Mouse (Mus musculus): ENCODE measurements at regions not wholly inside any gene's neighbourhood (a gene's known extent, or its start where the extent isn't known, plus 50 kb on each side); places are given as distances from the start of the nearest gene placed in this dataset.

DNA sequence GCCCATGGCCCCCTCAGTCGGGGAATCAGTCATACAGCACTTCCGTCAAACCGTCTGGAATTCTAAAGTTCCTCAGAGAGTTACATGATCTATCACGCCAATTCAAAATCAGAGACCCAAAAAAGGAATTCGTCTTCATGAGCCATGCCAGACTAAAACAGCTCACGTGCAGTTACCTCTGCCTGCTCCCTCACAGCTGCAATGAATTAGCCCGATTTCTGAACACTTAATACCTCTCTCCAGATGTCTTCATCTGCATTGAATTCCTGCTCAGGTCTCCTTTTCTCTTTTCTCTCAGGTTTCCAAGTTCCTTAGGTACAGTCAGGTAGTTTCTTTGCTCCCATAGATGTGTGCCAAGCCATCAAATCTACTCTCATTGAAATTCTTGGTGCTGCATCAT, 192.4 kb upstream of the Lrig3 start:
- no peak for TF ChIP-seq CTCF (IDR thresholded peaks at IDR 0.05; ENCODE audit: low read depth)
- 72% methylated on average over 7 of the region's 7 CpGs for WGBS
- no peak for ATAC-seq (ENCODE audit: insufficient read depth)

DNA sequence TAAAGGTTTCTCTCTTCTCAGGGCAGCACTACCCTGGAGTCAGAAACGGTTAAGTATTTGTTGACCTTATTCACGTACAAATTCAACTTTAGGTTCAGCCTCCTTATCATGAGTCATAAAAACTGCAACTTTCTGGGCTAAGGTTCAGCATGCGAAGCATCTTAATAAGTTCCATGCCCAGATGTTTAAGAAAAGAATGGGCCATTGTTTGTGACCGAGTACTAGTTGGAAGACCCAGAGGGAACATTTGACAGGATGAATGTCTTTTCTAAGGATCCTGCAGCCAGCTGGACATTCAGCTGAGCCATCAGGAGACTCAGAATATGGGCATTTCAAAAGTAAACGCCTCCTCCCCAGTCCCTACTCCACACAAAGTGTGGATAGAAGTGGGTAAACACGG, 183.5 kb upstream of the Lrig3 start:
- Histone ChIP-seq H3K4me2 (no peak overlapping the region), H3K9me3 (ENCODE audit: low read depth, low read length) (no peaks in the 10 kb centered on the region), H3K4me1 (ENCODE audit: insufficient read depth) (peaks cover 22% of the 10 kb centered on the region), H3K9ac (no peak overlapping the region), H3K27me3 (ENCODE audit: insufficient read depth, low read length) (no peaks in the 10 kb centered on the region), H3K27ac (ENCODE audit: low read depth) (no peak overlapping the region), H3K36me3 (ENCODE audit: insufficient read depth) (no peaks in the 10 kb centered on the region), H3K4me3 (ENCODE audit: low read depth, low read length) (no peak overlapping the region)
- ATAC-seq (ENCODE audit: insufficient read depth) (no peak), DNase-seq (no peak)
- WGBS = 41% methylated on average over 6 of the region's 6 CpGs
- no peak for TF ChIP-seq CTCF (IDR thresholded peaks at IDR 0.05; ENCODE audit: low read depth)

More for the DNA sequence above, 192.4 kb upstream of the Lrig3 start:
- no peaks in the 10 kb centered on the region for H3K4me1 ChIP-seq (ENCODE audit: insufficient read depth)
- no peaks in the 10 kb centered on the region for H3K36me3 ChIP-seq (ENCODE audit: insufficient read depth)
- no peak overlapping the region for H3K4me2 ChIP-seq
- no peak overlapping the region for H3K27ac ChIP-seq (ENCODE audit: low read depth)
- no peaks in the 10 kb centered on the region for H3K9me3 ChIP-seq (ENCODE audit: low read depth, low read length)
- DNase-seq = no peak
- no peaks in the 10 kb centered on the region for H3K27me3 ChIP-seq (ENCODE audit: insufficient read depth, low read length)
- no peak overlapping the region for H3K4me3 ChIP-seq (ENCODE audit: low read depth, low read length)
- no peak overlapping the region for H3K9ac ChIP-seq

DNA sequence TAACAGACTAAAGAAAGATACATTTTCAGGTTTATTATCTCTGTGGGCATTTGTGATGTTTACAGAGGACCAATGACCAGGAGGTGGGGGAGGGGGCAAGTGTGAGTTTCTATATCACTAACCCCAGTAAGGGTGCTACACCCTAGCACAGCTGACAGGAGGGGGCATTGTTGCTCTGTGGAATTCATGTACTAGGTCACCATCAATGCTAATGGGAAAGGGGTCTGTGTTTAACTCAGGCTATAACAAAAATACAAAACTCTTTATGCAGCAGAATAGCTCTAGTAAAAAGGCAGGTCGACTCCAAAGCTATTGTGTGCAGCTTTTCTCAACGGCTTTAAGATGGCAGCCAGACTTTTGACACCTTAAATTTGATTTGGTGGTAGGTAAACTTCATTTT, 181.1 kb upstream of the Lrig3 start:
- peak; percentile 83 for DNase-seq
- no peaks in the 10 kb centered on the region for H3K9me3 ChIP-seq (ENCODE audit: low read depth, low read length)
- TF ChIP-seq CTCF (IDR thresholded peaks at IDR 0.05; ENCODE audit: low read depth) = peak; percentile 71
- peak overlapping the region; percentile 59 for H3K4me2 ChIP-seq
- H3K4me3 ChIP-seq (ENCODE audit: low read depth, low read length) = no peak overlapping the region
- no peaks in the 10 kb centered on the region for H3K27me3 ChIP-seq (ENCODE audit: insufficient read depth, low read length)
- H3K4me1 ChIP-seq (ENCODE audit: insufficient read depth) = peaks cover 27% of the 10 kb centered on the region
- peak; percentile 39; the same call in 1 of the 2 replicates for ATAC-seq (ENCODE audit: insufficient read depth)
- no peak overlapping the region for H3K9ac ChIP-seq
- 8% methylated on average over 2 of the region's 2 CpGs for WGBS
- H3K27ac ChIP-seq (ENCODE audit: low read depth) = peak overlapping the region; percentile 94; the same call in 1 of the 2 replicates
- no peaks in the 10 kb centered on the region for H3K36me3 ChIP-seq (ENCODE audit: insufficient read depth)

DNA sequence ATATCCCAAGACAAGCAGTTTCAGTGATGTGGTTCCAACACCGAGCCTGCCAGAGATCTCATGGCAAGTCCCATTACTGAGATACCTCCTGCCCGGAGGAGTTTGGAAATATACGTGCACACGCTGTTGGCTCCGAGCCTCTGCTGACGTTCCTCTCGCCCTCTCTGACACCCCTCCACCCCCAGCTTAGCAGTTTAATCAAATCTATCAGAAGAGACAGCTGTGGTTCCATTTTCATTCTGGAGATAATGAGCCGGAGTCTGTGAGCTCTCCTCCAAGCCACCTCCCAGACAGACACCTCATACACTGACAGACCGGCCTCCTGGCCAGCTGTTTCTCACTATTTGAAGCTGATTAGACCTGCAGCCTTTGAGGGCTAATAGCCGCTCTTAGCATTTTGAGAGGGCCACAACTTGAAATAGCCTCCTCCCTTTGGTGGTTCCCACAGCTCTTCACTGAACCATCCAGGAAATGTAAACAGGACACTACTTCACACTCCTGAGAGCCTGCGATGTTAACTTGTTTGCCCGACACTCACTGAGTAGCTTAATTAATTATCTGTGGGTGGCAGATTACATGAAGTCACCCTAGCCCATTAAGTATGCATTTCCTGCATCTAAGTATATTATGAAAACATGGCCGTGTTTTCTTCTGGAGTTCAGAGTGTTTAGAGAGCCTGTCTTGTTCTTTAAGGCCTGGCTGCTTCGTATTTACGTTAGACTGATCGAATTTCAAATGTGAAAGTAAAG, 180.3 kb upstream of the Lrig3 start:
- Histone ChIP-seq H3K9ac (peak overlapping the region; percentile 15; the same call in 1 of the 2 replicates), H3K27me3 (ENCODE audit: insufficient read depth, low read length) (no peaks in the 10 kb centered on the region), H3K4me3 (ENCODE audit: low read depth, low read length) (0 out of 2 replicates have a peak overlapping the region, but pooled peaks have one; percentile 26), H3K9me3 (ENCODE audit: low read depth, low read length) (no peaks in the 10 kb centered on the region), H3K36me3 (ENCODE audit: insufficient read depth) (no peaks in the 10 kb centered on the region), H3K27ac (ENCODE audit: low read depth) (peak overlapping the region; percentile 94), H3K4me1 (ENCODE audit: insufficient read depth) (peaks cover 27% of the 10 kb centered on the region), H3K4me2 (peak overlapping the region; percentile 59)
- no peak for TF ChIP-seq CTCF (IDR thresholded peaks at IDR 0.05; ENCODE audit: low read depth)
- DNase-seq = peak; percentile 78
- 4% methylated on average over 16 of the region's 16 CpGs for WGBS
- ATAC-seq (ENCODE audit: insufficient read depth) = peak; percentile 47

DNA sequence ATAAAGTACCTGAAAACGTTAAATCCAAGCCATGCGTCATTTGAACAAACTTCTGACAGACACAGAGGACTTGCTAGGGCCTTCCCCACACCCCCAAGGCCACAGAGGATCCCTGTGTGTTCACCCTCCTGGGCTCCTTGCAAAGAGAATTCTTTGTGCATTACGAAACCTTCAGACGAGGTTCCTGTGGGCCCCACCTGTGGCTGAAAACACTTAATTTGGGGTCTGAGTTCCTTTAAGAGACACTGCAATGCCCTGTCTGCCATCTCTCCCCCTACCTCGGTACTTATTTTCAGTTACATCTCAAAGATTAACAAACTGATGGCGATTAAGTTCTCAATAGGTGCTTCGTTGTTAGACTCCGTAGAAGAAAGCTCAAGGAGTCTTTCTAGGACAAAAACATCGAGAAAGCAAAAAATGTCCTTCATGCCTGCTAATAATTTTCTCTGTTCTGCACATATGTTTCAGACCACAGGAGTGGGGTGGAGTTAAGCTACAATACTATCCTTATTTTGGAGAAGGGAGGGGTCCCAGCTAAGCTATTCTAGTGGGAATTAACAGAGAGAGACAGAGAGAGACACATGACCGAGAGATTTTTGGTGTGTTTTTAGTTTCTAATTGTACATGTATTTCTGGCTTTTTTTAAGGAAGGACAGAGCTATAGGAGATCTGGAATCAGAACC, 179.6 kb upstream of the Lrig3 start:
- Histone ChIP-seq H3K4me1 (ENCODE audit: insufficient read depth) (peaks cover 27% of the 10 kb centered on the region), H3K27ac (ENCODE audit: low read depth) (peak overlapping the region; percentile 94), H3K36me3 (ENCODE audit: insufficient read depth) (no peaks in the 10 kb centered on the region), H3K9ac (peak overlapping the region; percentile 16), H3K4me2 (peak overlapping the region; percentile 59), H3K27me3 (ENCODE audit: insufficient read depth, low read length) (no peaks in the 10 kb centered on the region), H3K9me3 (ENCODE audit: low read depth, low read length) (no peaks in the 10 kb centered on the region), H3K4me3 (ENCODE audit: low read depth, low read length) (peak overlapping the region; percentile 26)
- no peak for TF ChIP-seq CTCF (IDR thresholded peaks at IDR 0.05; ENCODE audit: low read depth)
- DNase-seq (peak; percentile 62), ATAC-seq (ENCODE audit: insufficient read depth) (peak; percentile 44)
- WGBS = 7% methylated on average over 10 of the region's 10 CpGs

DNA sequence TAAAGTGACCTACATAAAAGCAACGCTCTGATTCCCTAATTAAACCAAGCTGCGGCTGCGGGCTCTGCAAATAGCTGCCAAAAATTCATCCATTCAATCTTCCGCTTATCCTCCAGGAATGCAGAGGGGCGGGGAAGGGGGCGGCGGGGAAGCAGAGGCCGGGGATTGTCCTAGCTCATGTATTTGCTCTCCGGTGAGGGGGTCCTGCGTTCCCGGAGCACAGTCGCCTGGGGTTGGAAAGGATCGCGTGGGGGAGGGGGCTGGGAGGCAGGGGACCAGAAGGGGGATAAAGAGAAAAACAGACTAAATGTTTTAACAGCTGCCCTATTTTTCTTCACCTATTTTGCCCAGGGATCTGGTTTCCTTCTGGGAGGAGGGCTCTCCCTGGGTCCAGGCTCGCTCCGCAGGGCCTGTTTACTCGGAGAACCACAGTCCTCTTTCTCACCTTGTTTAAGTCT, 179.1 kb upstream of the Lrig3 start:
- H3K27ac ChIP-seq (ENCODE audit: low read depth) = peak overlapping the region; percentile 94
- DNase-seq (peak; percentile 78), ATAC-seq (ENCODE audit: insufficient read depth) (peak; percentile 87)
- H3K9ac ChIP-seq = peak overlapping the region; percentile 16
- H3K4me3 ChIP-seq (ENCODE audit: low read depth, low read length) = peak overlapping the region; percentile 26
- TF ChIP-seq CTCF (IDR thresholded peaks at IDR 0.05; ENCODE audit: low read depth) = no peak
- H3K27me3 ChIP-seq (ENCODE audit: insufficient read depth, low read length) = no peaks in the 10 kb centered on the region
- 2% methylated on average over 17 of the region's 17 CpGs for WGBS
- H3K4me1 ChIP-seq (ENCODE audit: insufficient read depth) = peaks cover 27% of the 10 kb centered on the region
- peak overlapping the region; percentile 59 for H3K4me2 ChIP-seq
- no peaks in the 10 kb centered on the region for H3K9me3 ChIP-seq (ENCODE audit: low read depth, low read length)
- no peaks in the 10 kb centered on the region for H3K36me3 ChIP-seq (ENCODE audit: insufficient read depth)

DNA sequence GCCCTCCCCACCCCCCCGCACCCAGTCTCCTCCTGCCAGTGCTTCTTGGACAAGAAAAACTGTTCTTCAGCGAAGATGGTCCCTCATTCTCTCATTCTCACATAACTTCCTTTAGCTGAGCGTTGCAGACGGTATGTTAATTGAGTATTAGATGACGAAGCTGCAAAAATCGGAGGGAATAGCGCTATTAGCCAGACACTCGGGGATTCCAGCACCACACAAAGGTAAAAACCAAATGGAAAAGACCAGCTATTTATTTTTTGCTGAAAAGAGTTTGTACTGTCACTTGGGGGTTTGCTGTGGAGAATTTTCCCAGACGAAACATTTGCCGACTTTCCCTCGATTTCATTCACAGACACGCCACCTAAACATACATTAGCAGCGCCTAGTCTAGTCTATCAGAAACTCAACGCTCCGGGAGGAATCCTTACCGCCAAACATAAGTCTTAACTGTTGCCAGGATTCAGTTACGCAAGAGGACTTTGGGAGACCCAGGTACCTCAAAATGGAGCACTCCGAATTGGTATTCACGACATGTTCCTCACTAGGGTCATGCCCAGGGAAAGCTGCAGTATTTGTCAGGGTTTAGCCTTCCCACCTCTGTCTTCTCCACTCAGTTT, 178.4 kb upstream of the Lrig3 start:
- Histone ChIP-seq H3K27ac (ENCODE audit: low read depth) (peak overlapping the region; percentile 94), H3K9ac (peak overlapping the region; percentile 16), H3K4me1 (ENCODE audit: insufficient read depth) (peaks cover 24% of the 10 kb centered on the region), H3K4me2 (peak overlapping the region; percentile 59), H3K4me3 (ENCODE audit: low read depth, low read length) (peak overlapping the region; percentile 26), H3K36me3 (ENCODE audit: insufficient read depth) (no peaks in the 10 kb centered on the region), H3K27me3 (ENCODE audit: insufficient read depth, low read length) (no peaks in the 10 kb centered on the region), H3K9me3 (ENCODE audit: low read depth, low read length) (no peaks in the 10 kb centered on the region)
- DNase-seq (peak; percentile 56), ATAC-seq (ENCODE audit: insufficient read depth) (peak; percentile 11; the same call in 1 of the 2 replicates)
- TF ChIP-seq CTCF (IDR thresholded peaks at IDR 0.05; ENCODE audit: low read depth) = no peak
- 13% methylated on average over 19 of the region's 19 CpGs for WGBS
